Mouse (Mus musculus): ENCODE data around the gene Epn2. TPM values are rescaled to one million over a fixed set of nuclear protein-coding genes. Genes with fewer than 3 reads are reported as not detected.

Gene Epn2
- total RNA-seq, 1 experiment, result 33.1 TPM

- no peaks in the 10 kb centered on the region for H3K36me3 ChIP-seq (ENCODE audit: control insufficient read depth, insufficient read depth, low read length, poor library complexity, severe bottlenecking)
- no peak for TF ChIP-seq MAFK (IDR thresholded peaks at IDR 0.05; ENCODE audit: insufficient read depth, low read depth, low read length)
- TF ChIP-seq ZNF384 (IDR thresholded peaks at IDR 0.05; ENCODE audit: low read depth, low read length), result no peak
- TF ChIP-seq CHD2 (IDR thresholded peaks at IDR 0.05; ENCODE audit: low read depth, low read length), result no peak
- no peak for TF ChIP-seq HCFC1 (IDR thresholded peaks at IDR 0.05; ENCODE audit: borderline replicate concordance, insufficient read depth, low read length)
- TF ChIP-seq ZC3H11A (IDR thresholded peaks at IDR 0.05; ENCODE audit: borderline replicate concordance, low read depth, low read length), result no peak
- no peaks in the 10 kb centered on the region for H3K9me3 ChIP-seq (ENCODE audit: control insufficient read depth, insufficient read depth, low read depth, low read length)
- no peak overlapping the region for H3K27ac ChIP-seq (ENCODE audit: insufficient read depth, low read depth, low read length, poor library complexity, severe bottlenecking)
- H3K4me1 ChIP-seq (ENCODE audit: control insufficient read depth in 2 of 2, insufficient read depth in 2 of 2, low read length in 2 of 2, poor library complexity in 1 of 2), result no peaks in the 10 kb centered on the region
- no peak overlapping the region for H3K9ac ChIP-seq (ENCODE audit: insufficient read depth, low read depth, low read length, poor library complexity, severe bottlenecking)
- in situ Hi-C loops (cut with MboI; ENCODE audit: low sequenced_read_pairs in 2 of 2, unreplicated experiment in 2 of 2), result no loop called here
- no peak overlapping the region for H3K4me3 ChIP-seq (ENCODE audit: insufficient read depth in 1 of 2, low read depth in 1 of 2, low read length in 2 of 2, poor library complexity in 1 of 2, severe bottlenecking in 1 of 2)
- no peak for DNase-seq (ENCODE audit: low read depth, low spot score)
Observed at GRCm38 (mm10) chr11:61470880-61471279, 108.6 kb downstream of the Epn2 start.

GRCm38 (mm10) chr11:61469317-61469917 is 110.1 kb downstream of the Epn2 start:
- no peak for DNase-seq (ENCODE audit: low read depth, low spot score)
- in situ Hi-C loops (cut with MboI; ENCODE audit: low sequenced_read_pairs in 2 of 2, unreplicated experiment in 2 of 2), result no loop called here
- TF ChIP-seq ZNF384 (IDR thresholded peaks at IDR 0.05; ENCODE audit: low read depth, low read length), result no peak
- no peak for TF ChIP-seq MAFK (IDR thresholded peaks at IDR 0.05; ENCODE audit: insufficient read depth, low read depth, low read length)
- no peak for TF ChIP-seq HCFC1 (IDR thresholded peaks at IDR 0.05; ENCODE audit: borderline replicate concordance, insufficient read depth, low read length)
- no peak for TF ChIP-seq ZC3H11A (IDR thresholded peaks at IDR 0.05; ENCODE audit: borderline replicate concordance, low read depth, low read length)
- TF ChIP-seq CHD2 (IDR thresholded peaks at IDR 0.05; ENCODE audit: low read depth, low read length), result no peak

GRCm38 (mm10) chr11:61468534-61468933 is 111.0 kb downstream of the Epn2 start:
- TF ChIP-seq MAFK (IDR thresholded peaks at IDR 0.05; ENCODE audit: insufficient read depth, low read depth, low read length) (no peak), ZC3H11A (IDR thresholded peaks at IDR 0.05; ENCODE audit: borderline replicate concordance, low read depth, low read length) (no peak), CHD2 (IDR thresholded peaks at IDR 0.05; ENCODE audit: low read depth, low read length) (no peak), ZNF384 (IDR thresholded peaks at IDR 0.05; ENCODE audit: low read depth, low read length) (no peak), HCFC1 (IDR thresholded peaks at IDR 0.05; ENCODE audit: borderline replicate concordance, insufficient read depth, low read length) (no peak)
- no peak overlapping the region for H3K4me3 ChIP-seq (ENCODE audit: insufficient read depth in 1 of 2, low read depth in 1 of 2, low read length in 2 of 2, poor library complexity in 1 of 2, severe bottlenecking in 1 of 2)
- H3K9ac ChIP-seq (ENCODE audit: insufficient read depth, low read depth, low read length, poor library complexity, severe bottlenecking), result no peak overlapping the region
- H3K9me3 ChIP-seq (ENCODE audit: control insufficient read depth, insufficient read depth, low read depth, low read length), result no peaks in the 10 kb centered on the region
- no peak overlapping the region for H3K27ac ChIP-seq (ENCODE audit: insufficient read depth, low read depth, low read length, poor library complexity, severe bottlenecking)
- DNase-seq (ENCODE audit: low read depth, low spot score), result no peak
- no peaks in the 10 kb centered on the region for H3K36me3 ChIP-seq (ENCODE audit: control insufficient read depth, insufficient read depth, low read length, poor library complexity, severe bottlenecking)
- H3K4me1 ChIP-seq (ENCODE audit: control insufficient read depth in 2 of 2, insufficient read depth in 2 of 2, low read length in 2 of 2, poor library complexity in 1 of 2), result no peaks in the 10 kb centered on the region
- in situ Hi-C loops (cut with MboI; ENCODE audit: low sequenced_read_pairs in 2 of 2, unreplicated experiment in 2 of 2), result no loop called here

More at GRCm38 (mm10) chr11:61469317-61469917, 110.1 kb downstream of the Epn2 start:
- no peak overlapping the region for H3K27ac ChIP-seq (ENCODE audit: insufficient read depth, low read depth, low read length, poor library complexity, severe bottlenecking)
- no peaks in the 10 kb centered on the region for H3K36me3 ChIP-seq (ENCODE audit: control insufficient read depth, insufficient read depth, low read length, poor library complexity, severe bottlenecking)
- H3K4me3 ChIP-seq (ENCODE audit: insufficient read depth in 1 of 2, low read depth in 1 of 2, low read length in 2 of 2, poor library complexity in 1 of 2, severe bottlenecking in 1 of 2), result no peak overlapping the region
- H3K9me3 ChIP-seq (ENCODE audit: control insufficient read depth, insufficient read depth, low read depth, low read length), result no peaks in the 10 kb centered on the region
- H3K9ac ChIP-seq (ENCODE audit: insufficient read depth, low read depth, low read length, poor library complexity, severe bottlenecking), result no peak overlapping the region
- H3K4me1 ChIP-seq (ENCODE audit: control insufficient read depth in 2 of 2, insufficient read depth in 2 of 2, low read length in 2 of 2, poor library complexity in 1 of 2), result no peaks in the 10 kb centered on the region

Other genes with a start within 250 kb of the Epn2 start
- gene Slc47a2, start 236.8 kb downstream of the Epn2 start, total RNA-seq (2012; rRNA removed), result 4.1 and 5.9 TPM in 2 replicates
- gene Slc47a1, start 201.3 kb downstream of the Epn2 start, total RNA-seq (2012; rRNA removed), result 31.6 and 32.2 TPM in 2 replicates
- gene Rnf112, start 125.6 kb downstream of the Epn2 start, total RNA-seq (2012; rRNA removed), result 0.58 and 1.2 TPM in 2 replicates
- gene Mfap4, start 94.3 kb downstream of the Epn2 start, total RNA-seq (2012; rRNA removed), result 2.5 and 2.9 TPM in 2 replicates
- 24.8 and 25.3 TPM in 2 replicates for gene Mapk7, start 85.3 kb downstream of the Epn2 start, total RNA-seq (2012; rRNA removed)
- gene B9d1, start 74.5 kb downstream of the Epn2 start, total RNA-seq (2012; rRNA removed), result 84.7 and 108 TPM in 2 replicates
- 0.16 and 1.5 TPM in 2 replicates for gene Grap, start 73.6 kb upstream of the Epn2 start, total RNA-seq (2012; rRNA removed)
- gene Fam83g, start 104.4 kb upstream of the Epn2 start, total RNA-seq (2012; rRNA removed), result 6.2 and 9.4 TPM in 2 replicates
- gene Slc5a10, start 141.1 kb upstream of the Epn2 start, total RNA-seq (2012; rRNA removed), result 0.32 and 0.45 TPM in 2 replicates
- 29.3 and 35.7 TPM in 2 replicates for gene Prpsap2, start 182.4 kb upstream of the Epn2 start, total RNA-seq (2012; rRNA removed)

Data from ES-E14 (cell line).